Mouse (Mus musculus): ENCODE results near the gene Ryk. TPM values are rescaled to one million over a fixed set of nuclear protein-coding genes. Genes with fewer than 3 reads are reported as not detected.

Gene Ryk
- polyA plus RNA-seq, 1 experiment from 2014 or later = 29.9 TPM

GRCm38 (mm10) chr9:102919486-102919885 lies 84.8 kb downstream of the Ryk start:
- Histone ChIP-seq H3K27me3 (ENCODE audit: control insufficient read depth, insufficient read depth, low read length) (no peaks in the 10 kb centered on the region), H3K36me3 (ENCODE audit: control insufficient read depth, insufficient read depth, low read length) (peaks cover 2% of the 10 kb centered on the region; the same call in 1 of the 2 replicates), H3K4me3 (ENCODE audit: low read length) (no peak overlapping the region), H3K9me3 (ENCODE audit: control insufficient read depth, low read length) (no peaks in the 10 kb centered on the region), H3K4me1 (ENCODE audit: control insufficient read depth, insufficient read depth, low read length) (no peaks in the 10 kb centered on the region), H3K9ac (ENCODE audit: low read depth, low read length) (no peak overlapping the region), H3K4me2 (replicated peaks; ENCODE audit: low read depth, low read length) (no peak overlapping the region), H3K27ac (ENCODE audit: low read depth, low read length) (no peak overlapping the region)
- 76% methylated on average over 5 of the region's 5 CpGs for WGBS
- no peak for ATAC-seq (ENCODE audit: low FRiP score, low TSS enrichment)

- Histone ChIP-seq H3K4me3 (ENCODE audit: low read length) (no peak overlapping the region), H3K36me3 (ENCODE audit: control insufficient read depth, insufficient read depth, low read length) (no peaks in the 10 kb centered on the region), H3K27me3 (ENCODE audit: control insufficient read depth, insufficient read depth, low read length) (no peaks in the 10 kb centered on the region), H3K27ac (ENCODE audit: low read depth, low read length) (no peak overlapping the region), H3K9ac (ENCODE audit: low read depth, low read length) (no peak overlapping the region), H3K4me2 (replicated peaks; ENCODE audit: low read depth, low read length) (no peak overlapping the region), H3K4me1 (ENCODE audit: control insufficient read depth, insufficient read depth, low read length) (no peaks in the 10 kb centered on the region), H3K9me3 (ENCODE audit: control insufficient read depth, low read length) (no peaks in the 10 kb centered on the region)
- no peak for ATAC-seq (ENCODE audit: low FRiP score, low TSS enrichment)
- WGBS = 86% methylated on average over 13 of the region's 13 CpGs
Measured at GRCm38 (mm10) chr9:102921791-102922190, 87.1 kb downstream of the Ryk start.

DNA sequence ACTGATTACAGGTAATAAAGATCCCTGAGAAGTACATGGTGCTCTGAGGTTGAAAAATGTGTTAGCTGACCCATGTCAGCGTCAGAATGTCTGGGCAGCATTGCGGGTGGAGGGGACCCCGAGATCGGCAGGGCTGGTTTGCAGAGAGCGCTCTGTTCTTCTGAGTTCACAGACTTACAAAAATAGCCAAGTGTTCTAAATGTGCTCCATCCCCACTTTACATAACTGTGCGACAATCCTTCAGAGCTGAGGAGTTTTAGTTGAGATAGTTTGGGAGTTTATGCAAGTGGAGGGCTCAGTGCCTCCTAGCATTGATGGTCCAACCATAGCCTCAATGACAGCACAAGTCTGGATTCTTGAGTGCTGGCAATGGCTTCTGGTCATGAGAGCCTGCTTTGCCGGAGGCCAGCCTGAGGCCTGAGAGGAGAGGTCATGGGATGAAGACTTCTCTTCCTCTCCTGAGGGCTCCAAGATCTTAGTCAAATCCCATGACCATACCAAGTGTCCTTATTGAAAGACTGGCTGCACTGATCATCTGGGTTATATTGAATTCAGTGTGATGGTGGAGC lies 88.2 kb downstream of the Ryk start:
- 86% methylated on average over 7 of the region's 7 CpGs for WGBS
- Histone ChIP-seq H3K27ac (ENCODE audit: low read depth, low read length) (no peak overlapping the region), H3K9ac (ENCODE audit: low read depth, low read length) (no peak overlapping the region), H3K27me3 (ENCODE audit: control insufficient read depth, insufficient read depth, low read length) (no peaks in the 10 kb centered on the region), H3K4me2 (replicated peaks; ENCODE audit: low read depth, low read length) (no peak overlapping the region), H3K36me3 (ENCODE audit: control insufficient read depth, insufficient read depth, low read length) (no peaks in the 10 kb centered on the region), H3K4me1 (ENCODE audit: control insufficient read depth, insufficient read depth, low read length) (no peaks in the 10 kb centered on the region), H3K9me3 (ENCODE audit: control insufficient read depth, low read length) (no peaks in the 10 kb centered on the region), H3K4me3 (ENCODE audit: low read length) (no peak overlapping the region)
- ATAC-seq (ENCODE audit: low FRiP score, low TSS enrichment) = no peak

GRCm38 (mm10) chr9:102923836-102924235 lies 89.1 kb downstream of the Ryk start:
- no peak for ATAC-seq (ENCODE audit: low FRiP score, low TSS enrichment)
- Histone ChIP-seq H3K27me3 (ENCODE audit: control insufficient read depth, insufficient read depth, low read length) (no peaks in the 10 kb centered on the region), H3K4me3 (ENCODE audit: low read length) (no peak overlapping the region), H3K9me3 (ENCODE audit: control insufficient read depth, low read length) (no peaks in the 10 kb centered on the region), H3K36me3 (ENCODE audit: control insufficient read depth, insufficient read depth, low read length) (no peaks in the 10 kb centered on the region), H3K4me2 (replicated peaks; ENCODE audit: low read depth, low read length) (no peak overlapping the region), H3K27ac (ENCODE audit: low read depth, low read length) (no peak overlapping the region), H3K4me1 (ENCODE audit: control insufficient read depth, insufficient read depth, low read length) (no peaks in the 10 kb centered on the region), H3K9ac (ENCODE audit: low read depth, low read length) (0 out of 2 replicates have a peak overlapping the region, but pooled peaks have one; percentile 7)
- WGBS = 87% methylated on average over 11 of the region's 11 CpGs

- Histone ChIP-seq H3K27ac (ENCODE audit: low read depth, low read length) (no peak overlapping the region), H3K9me3 (ENCODE audit: control insufficient read depth, low read length) (no peaks in the 10 kb centered on the region), H3K36me3 (ENCODE audit: control insufficient read depth, insufficient read depth, low read length) (no peaks in the 10 kb centered on the region), H3K4me1 (ENCODE audit: control insufficient read depth, insufficient read depth, low read length) (no peaks in the 10 kb centered on the region), H3K4me3 (ENCODE audit: low read length) (no peak overlapping the region), H3K9ac (ENCODE audit: low read depth, low read length) (no peak overlapping the region), H3K4me2 (replicated peaks; ENCODE audit: low read depth, low read length) (no peak overlapping the region), H3K27me3 (ENCODE audit: control insufficient read depth, insufficient read depth, low read length) (no peaks in the 10 kb centered on the region)
- ATAC-seq (ENCODE audit: low FRiP score, low TSS enrichment) = no peak
- WGBS = 65% methylated on average over 15 of the region's 15 CpGs
Measured at GRCm38 (mm10) chr9:102924627-102925316, 90.1 kb downstream of the Ryk start.

DNA sequence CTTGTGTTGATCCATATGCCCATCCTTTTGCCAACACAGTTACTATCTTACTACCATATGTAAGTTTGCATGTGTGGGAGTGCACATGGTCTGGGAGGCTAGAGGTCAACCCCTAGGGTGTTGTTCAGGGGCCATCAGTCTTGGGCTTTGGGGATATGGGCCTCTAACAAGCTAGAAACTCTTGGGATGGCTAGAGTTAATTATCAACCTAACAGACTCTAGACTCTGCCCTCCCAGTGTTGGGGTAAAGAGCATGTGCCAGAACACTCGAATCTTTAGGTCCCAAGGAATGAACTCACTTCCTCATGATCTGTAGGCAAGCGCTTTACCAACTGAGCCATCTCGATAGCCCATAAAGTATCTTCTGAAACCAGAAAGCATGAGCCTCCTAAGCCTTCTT lies 91.4 kb downstream of the Ryk start:
- ATAC-seq (ENCODE audit: low FRiP score, low TSS enrichment) = no peak
- no peaks in the 10 kb centered on the region for H3K27me3 ChIP-seq (ENCODE audit: control insufficient read depth, insufficient read depth, low read length)
- H3K36me3 ChIP-seq (ENCODE audit: control insufficient read depth, insufficient read depth, low read length) = no peaks in the 10 kb centered on the region
- H3K4me2 ChIP-seq (replicated peaks; ENCODE audit: low read depth, low read length) = no peak overlapping the region
- no peaks in the 10 kb centered on the region for H3K9me3 ChIP-seq (ENCODE audit: control insufficient read depth, low read length)
- WGBS = 81% methylated on average over 3 of the region's 3 CpGs
- no peak overlapping the region for H3K4me3 ChIP-seq (ENCODE audit: low read length)
- H3K27ac ChIP-seq (ENCODE audit: low read depth, low read length) = no peak overlapping the region
- no peaks in the 10 kb centered on the region for H3K4me1 ChIP-seq (ENCODE audit: control insufficient read depth, insufficient read depth, low read length)
- no peak overlapping the region for H3K9ac ChIP-seq (ENCODE audit: low read depth, low read length)

DNA sequence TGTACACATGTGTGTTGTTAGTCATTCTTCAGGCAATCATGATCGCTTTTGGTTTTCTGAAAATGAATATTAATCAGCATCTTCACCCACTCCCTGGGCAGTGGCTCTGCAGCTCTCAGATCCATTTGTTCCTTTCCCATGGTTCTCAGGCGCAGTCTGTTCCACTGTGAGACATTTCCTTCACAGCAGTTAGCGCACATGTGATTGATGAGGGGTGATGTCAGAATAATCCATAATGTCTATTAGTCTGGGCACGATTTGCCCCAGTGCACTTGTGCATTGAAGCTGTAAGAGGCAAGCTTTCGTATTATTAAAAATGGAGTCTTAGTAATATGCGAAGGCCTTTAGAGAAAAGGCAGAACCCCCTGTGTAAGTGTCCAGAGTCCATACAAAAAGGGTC lies 95.1 kb downstream of the Ryk start:
- no peak overlapping the region for H3K4me3 ChIP-seq (ENCODE audit: low read length)
- H3K4me1 ChIP-seq (ENCODE audit: control insufficient read depth, insufficient read depth, low read length) = no peaks in the 10 kb centered on the region
- H3K9ac ChIP-seq (ENCODE audit: low read depth, low read length) = no peak overlapping the region
- no peaks in the 10 kb centered on the region for H3K36me3 ChIP-seq (ENCODE audit: control insufficient read depth, insufficient read depth, low read length)
- H3K9me3 ChIP-seq (ENCODE audit: control insufficient read depth, low read length) = no peaks in the 10 kb centered on the region
- H3K27me3 ChIP-seq (ENCODE audit: control insufficient read depth, insufficient read depth, low read length) = no peaks in the 10 kb centered on the region
- ATAC-seq (ENCODE audit: low FRiP score, low TSS enrichment) = no peak
- no peak overlapping the region for H3K27ac ChIP-seq (ENCODE audit: low read depth, low read length)
- no peak overlapping the region for H3K4me2 ChIP-seq (replicated peaks; ENCODE audit: low read depth, low read length)
- WGBS = 78% methylated on average over 6 of the region's 6 CpGs

- ATAC-seq (ENCODE audit: low FRiP score, low TSS enrichment) = no peak
- WGBS = 43% methylated on average over 20 of the region's 20 CpGs
Measured at GRCm38 (mm10) chr9:102933925-102934721, 99.4 kb downstream of the Ryk start.

GRCm38 (mm10) chr9:102942221-102942620 lies 107.5 kb downstream of the Ryk start:
- Histone ChIP-seq H3K4me3 (ENCODE audit: low read length) (no peak overlapping the region), H3K9me3 (ENCODE audit: control insufficient read depth, low read length) (no peaks in the 10 kb centered on the region), H3K9ac (ENCODE audit: low read depth, low read length) (no peak overlapping the region), H3K4me1 (ENCODE audit: control insufficient read depth, insufficient read depth, low read length) (no peaks in the 10 kb centered on the region), H3K27ac (ENCODE audit: low read depth, low read length) (no peak overlapping the region), H3K36me3 (ENCODE audit: control insufficient read depth, insufficient read depth, low read length) (no peaks in the 10 kb centered on the region), H3K27me3 (ENCODE audit: control insufficient read depth, insufficient read depth, low read length) (no peaks in the 10 kb centered on the region), H3K4me2 (replicated peaks; ENCODE audit: low read depth, low read length) (no peak overlapping the region)
- ATAC-seq (ENCODE audit: low FRiP score, low TSS enrichment) = no peak
- WGBS = 88% methylated on average over 4 of the region's 4 CpGs

More at GRCm38 (mm10) chr9:102933925-102934721, 99.4 kb downstream of the Ryk start:
- Histone ChIP-seq H3K36me3 (ENCODE audit: control insufficient read depth, insufficient read depth, low read length) (no peaks in the 10 kb centered on the region), H3K4me2 (replicated peaks; ENCODE audit: low read depth, low read length) (peak overlapping the region; percentile 30), H3K4me1 (ENCODE audit: control insufficient read depth, insufficient read depth, low read length) (no peaks in the 10 kb centered on the region), H3K4me3 (ENCODE audit: low read length) (peak overlapping the region; percentile 14; the same call in 1 of the 2 replicates), H3K27ac (ENCODE audit: low read depth, low read length) (no peak overlapping the region), H3K27me3 (ENCODE audit: control insufficient read depth, insufficient read depth, low read length) (no peaks in the 10 kb centered on the region), H3K9me3 (ENCODE audit: control insufficient read depth, low read length) (no peaks in the 10 kb centered on the region), H3K9ac (ENCODE audit: low read depth, low read length) (no peak overlapping the region)

All from kidney, embryonic 14.5 days (tissue).